Mouse (Mus musculus) C2C12 (cell line): ENCODE data around the gene Gm49405.

ENCODE experiments used
- CTCF ChIP-seq: IDR thresholded peaks from one replicate; pipeline ENCODE4 v1.5.1; 2011; ENCODE audit not compliant: control insufficient read depth, insufficient read depth, insufficient read length
- FOSL1 ChIP-seq: IDR thresholded peaks from one replicate; pipeline ENCODE4 v1.8.0; 2011; ENCODE audit warnings: mild to moderate bottlenecking, low read length; ENCODE audit not compliant: poor library complexity, insufficient read depth, severe bottlenecking
- MAX ChIP-seq: IDR thresholded peaks from one replicate; pipeline ENCODE4 v1.6.1; 2011; ENCODE audit warnings: mild to moderate bottlenecking, control low read depth
- MYOG ChIP-seq: IDR thresholded peaks from one replicate; pipeline ENCODE4 v1.6.1; 2011; ENCODE audit not compliant: control insufficient read depth, insufficient read length; ENCODE audit errors: extremely low read depth
- USF1 ChIP-seq: IDR thresholded peaks from one replicate; pipeline ENCODE4 v1.6.1; 2011; ENCODE audit warnings: low read depth, mild to moderate bottlenecking, control low read depth, moderate library complexity

DNA sequence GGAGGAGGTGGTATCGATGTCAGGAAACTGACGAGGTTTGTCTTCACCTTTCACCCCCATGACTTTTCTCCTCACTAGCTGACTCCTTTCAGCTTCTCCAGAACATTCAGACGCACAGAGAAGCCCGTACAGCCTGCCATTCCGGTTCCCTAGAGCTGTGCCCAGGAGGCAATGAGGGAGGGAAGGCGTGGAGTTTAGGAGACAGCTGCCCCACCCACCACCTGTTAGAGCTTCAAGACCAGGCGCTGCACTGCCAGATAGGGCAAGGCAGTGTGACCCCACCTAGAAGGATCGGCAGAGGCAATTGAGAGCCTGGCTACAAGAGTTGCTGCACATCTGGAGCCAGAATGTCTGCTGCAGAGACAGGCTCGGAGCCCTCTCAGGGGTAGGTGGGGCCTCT, 28.2 kb upstream of the Gm49405 start, which contains the start of gene Aldh3b2:
- no peak for TF ChIP-seq MYOG
- TF ChIP-seq CTCF: no peak
- no peak for TF ChIP-seq MAX
- TF ChIP-seq FOSL1: no peak
- TF ChIP-seq USF1: no peak
